Mouse (Mus musculus) MEL (cell line): ENCODE data around the gene Hsd17b12. TPM values are rescaled to one million over a fixed set of nuclear protein-coding genes. Genes with fewer than 3 reads are reported as not detected.

Experiments used
- DNase-seq: peaks from one replicate; pipeline ENCODE4 v3.0.0; 2011; ENCODE audit warnings: low read depth, low spot score
- H3K27ac ChIP-seq: 2 replicates; pipeline ENCODE4 v1.5.1; 2012; ENCODE audit warnings: low read depth, mild to moderate bottlenecking, control low read depth, low read length, moderate library complexity; ENCODE audit not compliant: control insufficient read depth
- H3K27me3 ChIP-seq, 2 experiments: fragments of 150-350 bp in 1 of 2; sonication (generic) in 1 of 2; 2 replicates each; pipeline ENCODE4 v1.6.1; 2012; ENCODE audit warnings: low read length in 2 of 2, mild to moderate bottlenecking in 2 of 2, improper control_type of control experiment in 1 of 2, moderate library complexity in 1 of 2; ENCODE audit not compliant: insufficient read depth in 2 of 2, control insufficient read depth in 1 of 2
- H3K36me3 ChIP-seq, 2 experiments: 2 replicates each; pipeline ENCODE4 v1.6.1; 2012 to 2014; ENCODE audit warnings: low read length in 2 of 2, improper control_type of control experiment in 1 of 2, inconsistent platforms in 1 of 2, mild to moderate bottlenecking in 1 of 2; ENCODE audit not compliant: insufficient read depth in 2 of 2, control insufficient read depth in 1 of 2
- H3K4me1 ChIP-seq, 2 experiments: fragments of 150-350 bp in 1 of 2; sonication (generic) in 1 of 2; 2 replicates each; pipeline ENCODE4 v1.6.1; 2012; ENCODE audit warnings: low read length in 2 of 2, improper control_type of control experiment in 1 of 2, mild to moderate bottlenecking in 1 of 2; ENCODE audit not compliant: insufficient read depth in 2 of 2, control insufficient read depth in 1 of 2
- H3K4me3 ChIP-seq, 2 experiments: fragments of 150-350 bp in 1 of 2; sonication (generic) in 1 of 2; 2 replicates each; pipeline ENCODE4 v1.5.1; 2012; ENCODE audit warnings: low read depth in 2 of 2, low read length in 2 of 2, mild to moderate bottlenecking in 2 of 2, moderate library complexity in 2 of 2, control low read depth in 1 of 2, improper control_type of control experiment in 1 of 2; ENCODE audit not compliant: control insufficient read depth in 1 of 2, insufficient read depth in 1 of 2
- H3K79me2 ChIP-seq: 2 replicates; pipeline ENCODE4 v1.6.1; 2012; ENCODE audit warnings: mild to moderate bottlenecking, low read length, moderate library complexity; ENCODE audit not compliant: control insufficient read depth, poor library complexity, insufficient read depth
- H3K9ac ChIP-seq: 2 replicates; pipeline ENCODE4 v1.6.1; 2012; ENCODE audit warnings: low read depth, mild to moderate bottlenecking, control low read depth, low read length, moderate library complexity; ENCODE audit not compliant: control insufficient read depth, poor library complexity, severe bottlenecking
- H3K9me3 ChIP-seq: fragments of 150-350 bp; sonication (generic); replicated peaks from 2 replicates; pipeline ENCODE4 v1.6.1; 2012; ENCODE audit warnings: mild to moderate bottlenecking, low read length, improper control_type of control experiment, moderate library complexity; ENCODE audit not compliant: insufficient read depth
- BHLHE40 ChIP-seq: IDR thresholded peaks from 2 replicates; pipeline ENCODE4 v1.6.1; 2012; ENCODE audit warnings: low read depth, mild to moderate bottlenecking, inconsistent platforms, low read length, improper control_type of control experiment, borderline replicate concordance
- CHD2 ChIP-seq: IDR thresholded peaks from 2 replicates; pipeline ENCODE4 v1.6.1; 2011; ENCODE audit warnings: low read length, improper control_type of control experiment
- CTCF ChIP-seq, 3 experiments: IDR thresholded peaks in 2 of 3; conservative IDR thresholded peaks in 1 of 3; 2 replicates each; pipeline ENCODE4 v1.5.1; 2011 to 2012; ENCODE audit warnings: low read length in 3 of 3, low read depth in 2 of 3, mild to moderate bottlenecking in 2 of 3, improper control_type of control experiment in 1 of 3, inconsistent platforms in 1 of 3, mixed read lengths in 1 of 3, moderate library complexity in 1 of 3; ENCODE audit not compliant: control insufficient read depth in 1 of 3, insufficient read depth in 1 of 3, poor library complexity in 1 of 3, severe bottlenecking in 1 of 3
- E2F4 ChIP-seq: IDR thresholded peaks from 2 replicates; pipeline ENCODE4 v1.6.1; 2011; ENCODE audit warnings: low read depth, low read length, improper control_type of control experiment, borderline replicate concordance
- ELF1 ChIP-seq: IDR thresholded peaks from 2 replicates; pipeline ENCODE4 v1.6.1; 2014; ENCODE audit warnings: low read depth, mild to moderate bottlenecking, inconsistent platforms, low read length, improper control_type of control experiment, moderate library complexity
- ETS1 ChIP-seq: IDR thresholded peaks from 2 replicates; pipeline ENCODE4 v1.6.1; 2012; ENCODE audit warnings: low read depth, mild to moderate bottlenecking, inconsistent platforms, low read length, improper control_type of control experiment, moderate library complexity
- GATA1 ChIP-seq: IDR thresholded peaks from 2 replicates; pipeline ENCODE4 v1.6.1; 2011; ENCODE audit warnings: low read depth, low read length, improper control_type of control experiment
- HCFC1 ChIP-seq: IDR thresholded peaks from 2 replicates; pipeline ENCODE4 v1.6.1; 2012; ENCODE audit warnings: low read depth, mild to moderate bottlenecking, inconsistent platforms, low read length, improper control_type of control experiment, moderate library complexity
- JUND ChIP-seq: IDR thresholded peaks from 2 replicates; pipeline ENCODE4 v1.6.1; 2011; ENCODE audit warnings: low read depth, mild to moderate bottlenecking, improper control_type of control experiment, low read length
- KAT2A ChIP-seq: conservative IDR thresholded peaks from 2 replicates; pipeline ENCODE4 v1.6.1; 2012; ENCODE audit warnings: low read depth, low read length, improper control_type of control experiment, inconsistent platforms
- MAX ChIP-seq: IDR thresholded peaks from 2 replicates; pipeline ENCODE4 v1.6.1; 2011; ENCODE audit warnings: low read length, improper control_type of control experiment
- MEF2A ChIP-seq: IDR thresholded peaks from 2 replicates; pipeline ENCODE4 v1.6.1; 2014; ENCODE audit warnings: low read depth, mild to moderate bottlenecking, inconsistent platforms, low read length, improper control_type of control experiment; ENCODE audit not compliant: poor library complexity, insufficient replicate concordance, severe bottlenecking; ENCODE audit errors: extremely low read depth
- MXI1 ChIP-seq: IDR thresholded peaks from 2 replicates; pipeline ENCODE4 v1.6.1; 2011; ENCODE audit warnings: mild to moderate bottlenecking, low read depth, low read length, improper control_type of control experiment
- MYB ChIP-seq: IDR thresholded peaks from 2 replicates; pipeline ENCODE4 v1.6.1; 2011; ENCODE audit warnings: mild to moderate bottlenecking, low read depth, low read length, improper control_type of control experiment
- MYC ChIP-seq: IDR thresholded peaks from 2 replicates; pipeline ENCODE4 v1.6.1; 2011; ENCODE audit warnings: low read depth, mild to moderate bottlenecking, low read length, improper control_type of control experiment, moderate library complexity
- NELFE ChIP-seq: IDR thresholded peaks from 2 replicates; pipeline ENCODE4 v1.6.1; 2011; ENCODE audit warnings: low read depth, low read length, improper control_type of control experiment
- NRF1 ChIP-seq: IDR thresholded peaks from 2 replicates; pipeline ENCODE4 v1.6.1; 2014; ENCODE audit warnings: low read depth, mild to moderate bottlenecking, inconsistent platforms, low read length, improper control_type of control experiment, moderate library complexity; ENCODE audit not compliant: poor library complexity, insufficient read depth, severe bottlenecking
- POLR2A ChIP-seq, 2 experiments: IDR thresholded peaks; 2 replicates each; pipeline ENCODE4 v1.6.1; 2011 to 2012; ENCODE audit warnings: low read length in 2 of 2, mild to moderate bottlenecking in 2 of 2, control low read depth in 1 of 2, improper control_type of control experiment in 1 of 2, low read depth in 1 of 2, moderate library complexity in 1 of 2; ENCODE audit not compliant: control insufficient read depth in 1 of 2, insufficient read depth in 1 of 2, poor library complexity in 1 of 2
- POLR2AphosphoS2 ChIP-seq: IDR thresholded peaks from 2 replicates; pipeline ENCODE4 v1.6.1; 2011; ENCODE audit warnings: low read length, improper control_type of control experiment
- POLR2AphosphoS5 ChIP-seq: IDR thresholded peaks from 2 replicates; pipeline ENCODE4 v1.6.1; 2012; ENCODE audit warnings: low read depth, borderline replicate concordance, mild to moderate bottlenecking, inconsistent platforms, low read length, moderate library complexity, mixed read lengths
- RCOR1 ChIP-seq: IDR thresholded peaks from 2 replicates; pipeline ENCODE4 v1.6.1; 2012; ENCODE audit warnings: low read depth, mild to moderate bottlenecking, inconsistent platforms, low read length, improper control_type of control experiment
- SIN3A ChIP-seq: IDR thresholded peaks from 2 replicates; pipeline ENCODE4 v1.6.1; 2012; ENCODE audit warnings: low read length, improper control_type of control experiment, inconsistent platforms
- TAL1 ChIP-seq: IDR thresholded peaks from 2 replicates; pipeline ENCODE4 v1.6.1; 2012; ENCODE audit warnings: mild to moderate bottlenecking, inconsistent platforms, low read length, moderate library complexity, mixed read lengths
- TBP ChIP-seq: IDR thresholded peaks from 2 replicates; pipeline ENCODE4 v1.8.0; 2011; ENCODE audit warnings: low read depth, low read length, improper control_type of control experiment
- TCF12 ChIP-seq: IDR thresholded peaks from 2 replicates; pipeline ENCODE4 v1.6.1; 2014; ENCODE audit warnings: low read depth, mild to moderate bottlenecking, inconsistent platforms, low read length, improper control_type of control experiment, moderate library complexity
- USF1 ChIP-seq: IDR thresholded peaks from 2 replicates; pipeline ENCODE4 v1.6.1; 2014; ENCODE audit warnings: low read depth, mild to moderate bottlenecking, inconsistent platforms, low read length, improper control_type of control experiment, moderate library complexity
- ZC3H11A ChIP-seq: IDR thresholded peaks from 2 replicates; pipeline ENCODE4 v1.6.1; 2012; ENCODE audit warnings: low read depth, mild to moderate bottlenecking, inconsistent platforms, low read length, improper control_type of control experiment
- ZMIZ1 ChIP-seq: IDR thresholded peaks from 2 replicates; pipeline ENCODE4 v1.6.1; 2012; ENCODE audit warnings: low read depth, mild to moderate bottlenecking, inconsistent platforms, low read length, improper control_type of control experiment, moderate library complexity
- ZNF384 ChIP-seq: IDR thresholded peaks from 2 replicates; pipeline ENCODE4 v1.6.1; 2012; ENCODE audit warnings: low read depth, mild to moderate bottlenecking, inconsistent platforms, low read length, improper control_type of control experiment
- polyA plus RNA-seq, 2 experiments: library from polyadenylated mRNA; stranded (reverse) in 1 of 2; unstranded in 1 of 2; fragments of >175 nt in 1 of 2; fragments of >200 nt in 1 of 2; gene quantifications; 2 replicates each; pipeline versions ENCODE4 v1.2.1 to v1.2.4; 2012; ENCODE audit warnings: low replicate concordance in 2 of 2, low read depth in 1 of 2; ENCODE audit not compliant: insufficient read length in 2 of 2, insufficient read depth in 1 of 2, missing spikeins in 1 of 2
- total RNA-seq: library from RNA; depleted of rRNA; stranded (reverse); fragments of 300-350 nt; gene quantifications from 2 replicates; pipeline ENCODE4 v1.2.3, GENCODE M21; 2012

Hsd17b12 gene
- total and polyA plus RNA-seq, 3 experiments = 83.5 to 148 (median 94.6) TPM

GRCm38 (mm10) chr2:94178321-94179029, 20.7 kb upstream of the Hsd17b12 start:
- H3K36me3 ChIP-seq = peaks cover 0 to 7% of the 10 kb centered on the region in 2 experiments; a peak in 2 of 4 replicates
- H3K9me3 ChIP-seq = no peaks in the 10 kb centered on the region
- peaks cover 13% of the 10 kb centered on the region for H3K79me2 ChIP-seq
- DNase-seq = peak; percentile 93
- H3K4me1 ChIP-seq = 0 out of 4 replicates have a peak, but pooled peaks cover 0 to 2% of the 10 kb centered on the region in 2 experiments
- peak; percentile 92 for TF ChIP-seq TBP
- TF ChIP-seq NRF1 = no peak
- peak; percentile 76 for TF ChIP-seq NELFE
- peak; percentile 93 for TF ChIP-seq ZNF384
- TF ChIP-seq MYC = peak; percentile 73
- peak; percentile 79 for TF ChIP-seq GATA1
- TF ChIP-seq SIN3A = peak; percentile 99
- no peak for TF ChIP-seq RCOR1
- peak; percentile 58; the same call in 1 of the 2 replicates for TF ChIP-seq ETS1
- TF ChIP-seq POLR2A (IDR thresholded peaks at IDR 0.05; ENCODE audit: control insufficient read depth in 1 of 2, insufficient read depth in 1 of 2, low read depth in 1 of 2, low read length in 2 of 2, poor library complexity in 1 of 2) = peak; percentile 40 to 78; a peak in 2 of 4 replicates
- peak; percentile 98 for TF ChIP-seq KAT2A
- TF ChIP-seq USF1 = 0 out of 2 replicates have a peak, but pooled peaks have one; percentile 6
- peak; percentile 100 for TF ChIP-seq HCFC1
- TF ChIP-seq TAL1 = no peak
- no peak for TF ChIP-seq CHD2
- TF ChIP-seq MEF2A = no peak
- TF ChIP-seq POLR2AphosphoS5 = no peak
- no peak for TF ChIP-seq CTCF (IDR thresholded peaks at IDR 0.05 in 2 of 3, conservative IDR thresholded peaks at IDR 0.05 in 1 of 3; ENCODE audit: control insufficient read depth in 1 of 3, insufficient read depth in 1 of 3, low read depth in 2 of 3, low read length in 3 of 3, poor library complexity in 1 of 3, severe bottlenecking in 1 of 3)
- TF ChIP-seq BHLHE40 = no peak
- peak; percentile 33; the same call in 1 of the 2 replicates for TF ChIP-seq ZMIZ1
- TF ChIP-seq ELF1 = no peak
- TF ChIP-seq JUND = 0 out of 2 replicates have a peak, but pooled peaks have one; percentile 48
- TF ChIP-seq MYB = no peak
- peak; percentile 55; the same call in 1 of the 2 replicates for TF ChIP-seq POLR2AphosphoS2
- no peak for TF ChIP-seq MAX
- peak; percentile 80 for TF ChIP-seq TCF12
- TF ChIP-seq E2F4 = peak; percentile 43; the same call in 1 of the 2 replicates
- peak; percentile 81 for TF ChIP-seq MXI1
- TF ChIP-seq ZC3H11A = no peak
- TF ChIP-seq, all 39 proteins: peak for 17
- H3K27ac ChIP-seq = peak overlapping the region; percentile 32; the same call in 1 of the 2 replicates
- peak overlapping the region; percentile 81 to 91 for H3K4me3 ChIP-seq
- peak overlapping the region; percentile 91 for H3K9ac ChIP-seq
- H3K27me3 ChIP-seq = peaks cover 6 to 14% of the 10 kb centered on the region in 2 experiments
